Mouse (Mus musculus) cerebellum, postnatal 14 days (tissue): ENCODE data around the gene Gnpnat1.

Experiments used
- DNase-seq, 2 experiments: peaks; one replicate each; pipeline ENCODE4 v3.0.0; 2021; ENCODE audit warnings: mixed read lengths in 2 of 2

The Gnpnat1 gene

DNA sequence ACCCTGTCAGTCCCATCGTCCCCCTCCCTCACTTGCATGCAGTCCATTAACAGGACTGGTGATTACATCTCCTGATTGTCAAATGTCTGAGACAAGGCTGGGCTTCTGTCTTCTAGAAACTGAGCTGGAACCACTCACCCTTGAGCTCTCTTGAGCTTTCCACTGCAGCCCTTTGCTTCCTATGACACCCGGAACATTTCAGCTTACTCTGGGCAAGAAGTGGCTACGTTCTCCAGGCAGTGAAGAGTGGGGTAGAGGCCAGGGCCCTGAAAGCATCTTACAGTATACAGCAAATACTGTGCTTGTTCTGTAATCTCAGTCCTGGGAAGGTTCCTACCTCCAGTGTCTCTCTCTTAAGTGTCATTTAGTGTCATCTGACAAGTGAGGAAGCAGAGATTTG is 15.5 kb downstream of the Gnpnat1 start:
- DNase-seq: no peak

DNA sequence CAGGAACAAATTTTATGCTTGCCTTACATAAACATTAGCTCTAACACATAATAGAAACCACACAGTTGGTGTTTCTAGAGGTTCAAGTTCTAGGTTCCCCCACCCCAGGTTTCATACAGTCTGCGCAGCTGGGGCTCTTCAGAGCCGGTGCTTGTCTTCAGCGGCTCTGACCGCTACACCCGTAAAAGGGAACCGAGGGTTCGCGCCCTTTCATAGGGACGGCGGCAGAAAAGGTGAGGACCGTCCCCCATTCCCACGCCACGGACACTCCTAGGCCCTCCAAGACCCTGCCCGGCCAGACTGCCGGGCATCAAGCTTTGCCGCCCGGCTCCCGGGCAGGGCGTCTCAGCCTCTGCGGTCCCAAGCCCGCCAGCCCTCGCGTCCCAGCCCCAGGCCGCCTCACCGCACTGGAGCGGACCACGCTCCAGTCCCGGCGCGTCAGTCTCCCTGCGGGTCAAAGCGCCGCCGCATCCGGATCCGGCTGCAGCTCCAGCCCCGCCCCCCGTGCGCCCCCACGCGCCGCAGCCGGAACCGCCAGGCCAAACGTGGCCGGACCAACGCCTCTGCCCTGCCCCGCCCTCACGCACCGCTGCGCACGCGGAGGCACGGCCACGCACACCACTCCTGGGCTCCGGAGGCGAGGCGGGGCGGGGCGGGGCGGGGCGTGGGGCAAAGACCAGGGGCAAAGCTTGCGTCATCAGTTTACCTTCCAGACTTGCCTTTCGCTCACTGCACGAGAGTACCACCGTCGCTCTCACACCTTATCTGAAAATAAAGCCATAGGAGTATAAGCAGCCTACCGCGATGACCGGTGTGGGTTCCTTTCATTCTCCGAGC is 16.1 kb downstream of the Gnpnat1 start:
- DNase-seq: peak; percentile 97

DNA sequence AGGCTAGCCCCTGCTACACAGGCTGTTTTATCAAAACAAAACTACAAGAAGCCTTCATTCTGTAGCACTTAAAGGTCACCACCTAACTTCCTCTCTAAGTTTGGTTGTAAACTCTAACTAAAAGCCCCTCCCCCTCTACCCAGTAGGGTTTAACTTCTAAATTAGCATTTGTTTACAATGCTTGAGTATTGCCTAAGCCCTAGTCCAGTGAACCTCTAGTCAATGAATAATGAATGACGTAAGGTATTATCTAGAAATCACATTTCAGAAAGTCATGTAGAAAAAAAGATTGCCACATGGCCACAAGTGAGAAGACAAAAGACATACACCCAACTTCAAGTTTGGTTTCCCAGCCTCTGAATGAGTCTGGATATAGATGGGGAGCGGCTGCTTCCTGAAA is 17.2 kb downstream of the Gnpnat1 start:
- DNase-seq: no peak

- DNase-seq: no peak
Measured at GRCm38 (mm10) chr14:45385596-45385995, 19.1 kb downstream of the Gnpnat1 start.

DNA sequence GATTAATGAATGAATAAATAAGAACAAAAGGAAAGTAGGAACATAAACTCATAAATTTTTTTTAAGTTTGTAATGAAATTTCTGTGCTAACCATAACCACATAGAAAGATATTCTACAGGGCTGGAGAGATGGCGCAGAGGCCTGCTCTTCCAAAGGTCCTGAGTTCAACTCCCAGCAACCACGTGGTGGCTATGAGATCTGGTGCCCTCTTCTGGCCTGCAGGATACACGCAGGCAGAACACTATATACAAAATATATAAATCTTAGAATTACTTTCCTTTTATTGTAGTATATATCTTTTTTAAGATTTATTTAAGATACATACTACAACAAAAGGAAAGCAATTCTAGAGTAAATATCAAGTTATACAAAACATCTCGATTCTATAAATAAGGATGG is 21.8 kb downstream of the Gnpnat1 start:
- no peak for DNase-seq

- no peak for DNase-seq
Measured at GRCm38 (mm10) chr14:45380756-45381155, 24.0 kb downstream of the Gnpnat1 start.

- no peak for DNase-seq
Measured at GRCm38 (mm10) chr14:45378771-45379170, 25.9 kb downstream of the Gnpnat1 start.

DNA sequence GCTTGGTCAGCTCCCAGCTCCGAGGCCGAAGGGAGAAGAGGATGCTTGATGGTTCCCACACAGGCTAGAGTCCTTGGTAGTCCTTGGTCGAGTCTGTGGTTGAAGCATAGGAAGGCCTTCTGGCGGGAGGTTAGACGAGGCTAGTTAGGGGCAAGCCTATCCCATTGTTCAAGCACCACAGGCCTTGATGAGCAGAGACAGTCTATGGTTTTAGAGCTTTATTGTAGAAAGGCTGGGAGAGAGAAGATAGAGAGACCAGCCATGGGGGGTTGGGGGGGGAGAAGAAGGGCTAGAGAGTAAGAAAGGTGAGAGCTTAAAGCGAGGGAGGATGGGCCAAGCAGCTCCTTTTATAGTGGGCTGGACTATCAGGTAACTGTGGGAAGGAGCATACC is 39.5 kb downstream of the Gnpnat1 start:
- DNase-seq: no peak

DNA sequence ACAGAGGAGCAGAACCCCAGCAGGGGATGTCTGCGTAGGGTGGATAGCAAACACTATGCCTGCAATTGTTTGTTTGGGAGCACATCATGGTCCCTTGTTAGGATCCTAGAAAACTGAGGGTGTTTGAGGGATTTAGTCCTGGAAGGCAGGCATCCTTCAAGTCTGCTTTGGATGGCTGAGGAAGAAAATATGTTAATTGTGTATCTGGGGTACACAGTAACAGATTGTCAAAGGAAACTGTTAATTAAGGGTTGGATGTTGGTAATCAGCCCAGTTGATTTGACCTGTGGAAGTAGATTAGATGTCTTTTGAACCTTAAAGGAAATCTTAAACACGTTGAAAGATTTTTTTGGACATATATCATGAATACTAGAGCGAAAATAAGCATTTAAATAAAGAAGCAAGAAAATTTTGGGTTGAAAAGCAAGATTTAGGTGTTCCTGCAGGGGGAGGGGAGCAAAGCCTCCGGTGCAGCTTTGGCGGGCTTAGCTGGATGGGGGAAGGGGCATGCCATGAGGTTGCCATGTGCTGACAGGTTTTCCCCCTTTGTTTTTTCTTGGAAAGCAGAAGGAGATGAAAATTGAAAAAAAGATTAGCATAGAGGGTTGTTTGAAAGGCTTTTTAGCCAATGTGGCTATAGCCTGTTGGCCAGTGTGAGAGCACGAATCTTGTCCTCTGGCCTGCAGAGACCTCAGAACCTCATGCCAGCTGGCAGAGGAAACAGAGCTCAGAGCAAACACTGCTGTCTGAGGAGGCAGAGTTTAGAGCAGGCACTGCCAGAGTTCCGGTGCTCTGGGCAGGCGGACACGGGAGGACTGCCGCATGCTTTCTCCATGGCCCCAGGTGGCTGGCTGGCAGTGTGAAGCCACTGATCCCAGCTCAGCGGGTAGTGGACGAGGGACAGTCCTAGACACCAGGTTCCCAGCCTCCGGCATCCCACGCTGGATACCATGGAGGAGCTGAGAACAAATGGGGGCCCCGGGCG is 40.2 kb downstream of the Gnpnat1 start:
- DNase-seq: peak; percentile 83 to 84

- peak; percentile 97 for DNase-seq
Measured at GRCm38 (mm10) chr14:45350931-45351859, 53.5 kb downstream of the Gnpnat1 start, which contains the start of gene Styx. TSS of gene Styx (plus strand) at chr14:45351093.

DNA sequence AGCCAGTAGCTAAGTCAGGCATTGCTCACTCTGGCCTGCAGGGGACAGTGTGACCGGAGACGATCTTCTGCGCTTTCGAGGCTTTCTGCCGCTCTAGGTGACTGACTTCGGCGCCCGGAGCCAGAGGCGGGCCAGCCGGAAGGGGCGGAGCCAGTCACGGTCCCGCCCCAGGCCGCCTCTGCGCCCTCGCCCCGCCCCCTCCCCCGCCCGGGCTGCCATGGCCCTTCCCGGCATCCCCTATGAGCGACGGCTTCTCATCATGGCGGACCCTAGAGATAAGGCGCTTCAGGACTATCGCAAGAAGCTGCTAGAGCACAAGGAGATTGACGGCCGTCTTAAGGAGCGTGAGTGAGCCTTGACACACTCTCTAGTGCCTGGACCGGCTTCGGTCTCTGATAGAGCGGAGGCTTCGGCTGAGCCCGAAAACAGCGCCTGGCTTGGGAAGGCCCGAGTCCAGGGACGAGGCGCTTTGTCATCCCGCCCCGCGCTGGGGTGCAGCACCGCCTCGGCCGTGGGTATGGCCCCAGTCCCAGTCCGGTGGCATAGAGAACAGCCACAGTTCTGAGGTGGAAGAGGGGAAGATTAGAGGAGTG is 75.0 kb downstream of the Gnpnat1 start, which contains the start of gene Psmc6:
Psmc6 (plus strand) TSS at position 200 of the 593 bp plus-strand sequence.
- peak; percentile 94 to 96 for DNase-seq

DNA sequence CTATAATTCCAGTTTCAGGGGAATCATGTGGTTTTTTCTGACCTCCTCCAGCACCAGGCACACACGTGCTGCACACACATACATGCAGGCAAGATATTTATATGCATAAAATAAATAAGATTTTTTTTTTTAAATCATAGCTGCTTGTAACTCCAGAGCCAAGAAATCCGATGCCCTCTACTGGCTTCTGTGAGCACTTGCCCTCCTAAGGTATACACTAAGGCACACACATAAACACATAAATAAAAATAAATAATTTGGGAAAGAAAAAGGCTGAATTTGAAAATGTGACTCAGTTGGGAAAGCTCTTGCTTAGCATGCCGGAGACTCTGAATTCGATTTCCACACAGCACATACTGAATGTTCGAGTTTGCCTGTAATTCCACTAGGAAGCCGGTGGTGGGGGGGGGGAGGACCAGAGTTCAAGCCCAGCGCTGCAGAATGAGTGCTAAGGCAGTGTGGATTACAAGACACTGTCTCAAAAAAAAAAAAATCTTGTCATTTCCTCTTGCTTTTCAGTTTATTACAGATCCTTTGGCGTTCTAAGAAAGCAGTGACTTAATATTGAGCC is 75.6 kb downstream of the Gnpnat1 start:
- no peak for DNase-seq

- DNase-seq: no peak
Measured at GRCm38 (mm10) chr14:45328072-45328713, 76.5 kb downstream of the Gnpnat1 start.
